Mouse (Mus musculus) ovary, adult 18-20 months (tissue): ENCODE data around the gene Vmn1r130.
"Not testable (repeated sequence)": the region's sequence is repeated elsewhere in the genome, so short reads cannot be mapped to it uniquely, and the experiment has no call there.

Experiments
- DNase-seq: peaks from one replicate; pipeline ENCODE4 v3.0.0; 2022; ENCODE audit warnings: low spot score, mixed read lengths

Vmn1r130 gene

DNA sequence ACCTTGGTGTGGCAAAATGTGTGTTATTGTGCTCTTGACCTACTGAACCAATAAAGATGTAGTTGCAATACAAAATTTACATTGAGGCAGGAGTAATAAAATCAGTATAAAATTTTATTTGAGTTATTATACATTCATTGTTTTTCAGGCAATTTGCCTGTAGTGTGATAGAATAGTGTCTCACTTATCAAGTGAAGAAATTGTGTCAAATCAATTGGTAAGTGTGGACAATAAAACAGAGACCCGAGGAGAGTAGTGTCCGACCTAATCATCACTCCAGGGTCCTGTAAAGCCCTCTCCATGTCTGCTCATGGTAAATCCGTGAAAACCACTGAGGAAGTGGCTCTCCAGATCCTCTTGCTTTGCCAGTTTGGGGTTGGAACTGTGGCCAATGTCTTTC lies at the start of gene Vmn1r130:
TSS of gene Vmn1r130 (plus strand) at position 301 of the 400 bp plus-strand sequence.
- not testable (repeated sequence) for DNase-seq

DNA sequence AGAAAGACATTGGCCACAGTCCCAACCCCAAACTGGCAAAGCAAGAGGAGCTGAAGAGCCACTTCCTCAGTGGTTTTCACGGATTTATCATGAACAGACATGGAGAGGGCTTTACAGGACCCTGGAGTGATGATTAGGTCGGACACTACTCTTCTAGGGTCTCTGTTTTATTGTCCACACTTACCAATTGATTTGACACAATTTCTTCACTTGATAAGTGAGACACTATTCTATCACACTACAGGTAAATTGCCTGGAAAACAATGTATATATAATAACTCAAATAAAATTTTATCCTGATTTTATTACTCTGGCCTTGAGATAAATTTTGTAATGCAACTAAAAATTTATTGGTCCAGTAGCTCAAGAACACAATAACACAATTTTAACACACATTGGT lies 34.4 kb downstream of the Vmn1r130 start, which contains the start of gene Vmn1r131:
TSS of gene Vmn1r131 (minus strand) at position 101 of the 400 bp plus-strand sequence.
- DNase-seq, result not testable (repeated sequence)
